Mouse (Mus musculus): ENCODE results near the gene Alox5ap.

The Alox5ap gene

DNA sequence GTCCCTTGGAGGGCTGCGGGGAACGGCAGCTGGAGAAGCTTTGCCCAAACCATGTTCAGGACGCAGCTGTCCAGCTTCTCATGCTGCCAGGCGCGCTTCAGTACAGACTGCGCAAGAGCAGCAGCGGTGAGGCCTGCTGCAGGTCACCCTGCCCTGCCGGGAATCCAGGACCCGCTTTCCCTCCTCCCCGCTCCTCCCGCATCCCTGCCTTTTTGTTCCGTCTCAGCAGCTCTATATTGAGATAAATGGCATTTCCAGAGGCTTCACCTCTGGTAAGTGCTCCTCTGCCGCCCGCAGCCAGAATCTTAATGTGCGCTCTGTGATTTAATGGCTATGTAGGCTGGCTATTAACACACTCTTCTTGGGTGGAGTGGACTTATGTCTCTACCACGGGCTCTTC lies 5.5 kb upstream of the Alox5ap start:
- DNase-seq (ENCODE audit: low read depth, low spot score), result no peak

DNA sequence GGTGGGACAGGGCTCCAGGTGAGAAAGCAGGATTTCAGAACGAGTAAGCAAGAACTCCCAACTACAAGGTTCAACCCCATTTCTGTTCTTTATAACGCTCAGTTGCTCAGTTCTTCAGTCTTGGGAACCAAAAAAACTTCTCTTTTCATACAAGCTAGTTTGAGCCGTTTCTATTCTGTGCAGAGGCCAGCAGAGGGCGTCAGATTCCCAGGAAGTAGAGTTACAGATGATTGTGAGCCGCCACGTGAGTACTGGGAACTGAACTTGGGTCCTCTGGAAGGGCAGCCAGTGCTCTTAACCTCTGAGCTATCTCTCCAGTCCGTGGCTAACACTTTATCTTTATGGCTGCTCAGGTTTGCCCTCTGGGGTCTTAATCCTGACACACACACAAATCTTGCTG lies 3.1 kb upstream of the Alox5ap start:
- no peak for DNase-seq (ENCODE audit: low read depth, low spot score)

DNA sequence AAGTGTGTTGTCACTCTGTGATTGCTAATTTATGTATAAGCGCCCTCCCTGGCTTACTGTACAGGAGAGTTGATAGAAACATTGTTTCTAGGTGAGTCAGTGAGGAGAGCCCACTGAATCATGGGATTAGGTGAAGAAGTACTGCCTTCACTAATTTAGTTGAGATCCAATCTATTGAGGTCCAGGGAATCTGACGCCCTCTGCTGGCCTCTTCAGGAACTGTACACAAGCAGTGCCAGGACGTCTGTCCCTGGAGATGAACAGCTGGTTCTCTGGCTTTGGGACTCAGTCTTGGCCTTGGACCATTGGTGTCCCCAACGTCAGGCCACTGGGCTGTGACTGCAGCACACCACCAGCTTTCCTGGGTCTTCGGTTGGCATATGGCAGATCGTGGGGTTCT lies 2.7 kb upstream of the Alox5ap start:
- DNase-seq (ENCODE audit: low read depth, low spot score), result no peak

DNA sequence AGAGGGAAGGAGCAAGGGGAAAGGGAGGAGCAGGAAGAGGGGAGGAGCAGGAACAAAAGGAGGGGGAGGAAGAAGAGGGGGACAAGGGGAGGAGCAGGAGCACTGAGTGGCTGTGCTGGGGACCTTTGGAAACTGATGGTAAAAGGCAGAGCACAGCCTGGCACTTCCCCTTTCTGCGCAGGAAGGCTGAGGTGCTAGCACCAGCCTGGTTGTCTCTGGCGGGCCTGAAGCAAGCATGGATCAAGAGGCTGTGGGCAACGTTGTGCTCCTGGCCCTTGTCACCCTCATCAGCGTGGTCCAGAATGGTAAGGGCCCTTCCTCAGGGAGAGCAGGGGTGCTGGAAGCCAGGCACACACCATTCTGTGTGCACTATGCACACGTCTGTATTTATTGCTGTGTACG lies 312 bp downstream of the Alox5ap start:
- DNase-seq (ENCODE audit: low read depth, low spot score), result no peak

DNA sequence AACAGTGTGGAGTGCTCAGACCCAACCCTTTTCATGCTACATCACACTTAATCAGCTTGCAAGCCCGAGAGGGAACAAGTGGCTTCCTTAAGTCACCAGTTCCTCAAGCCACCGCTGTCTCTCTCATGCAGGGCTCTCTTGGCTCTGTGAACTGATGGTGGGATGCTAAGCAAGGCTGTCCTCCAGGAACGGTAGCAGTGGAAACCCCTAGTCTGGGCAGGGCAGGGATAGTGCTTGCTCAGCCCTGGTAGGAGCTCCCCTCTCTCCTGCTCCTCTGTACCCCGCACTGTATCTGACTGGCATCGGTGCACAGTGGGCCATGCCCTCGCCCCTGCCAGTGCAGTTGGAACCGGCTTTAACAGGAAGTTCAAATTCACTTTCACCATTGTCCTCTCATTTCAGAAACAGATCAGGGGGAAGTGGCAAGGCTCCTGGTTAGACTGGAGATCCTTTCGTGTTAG lies 2.2 kb downstream of the Alox5ap start:
- no peak for DNase-seq (ENCODE audit: low read depth, low spot score)

DNA sequence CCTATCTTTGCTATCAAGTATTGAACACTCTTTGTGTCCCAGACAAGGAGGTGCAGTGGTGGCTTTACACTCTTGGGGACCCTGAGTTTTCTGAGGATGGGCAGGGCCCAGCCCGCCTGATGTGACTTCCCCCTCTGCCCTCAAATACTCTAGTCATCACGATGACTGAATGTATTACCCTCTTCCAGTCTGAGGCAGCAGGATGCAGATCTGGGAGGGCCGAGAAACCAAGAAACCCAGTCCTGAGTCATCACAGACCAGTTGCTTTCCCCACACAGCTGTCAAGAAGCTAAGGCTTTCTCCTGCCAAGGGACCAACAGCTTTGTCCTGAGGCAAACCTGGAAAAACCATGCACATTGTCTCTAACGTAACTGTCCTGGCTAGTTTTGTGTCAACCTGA lies 2.9 kb downstream of the Alox5ap start:
- no peak for DNase-seq (ENCODE audit: low read depth, low spot score)

DNA sequence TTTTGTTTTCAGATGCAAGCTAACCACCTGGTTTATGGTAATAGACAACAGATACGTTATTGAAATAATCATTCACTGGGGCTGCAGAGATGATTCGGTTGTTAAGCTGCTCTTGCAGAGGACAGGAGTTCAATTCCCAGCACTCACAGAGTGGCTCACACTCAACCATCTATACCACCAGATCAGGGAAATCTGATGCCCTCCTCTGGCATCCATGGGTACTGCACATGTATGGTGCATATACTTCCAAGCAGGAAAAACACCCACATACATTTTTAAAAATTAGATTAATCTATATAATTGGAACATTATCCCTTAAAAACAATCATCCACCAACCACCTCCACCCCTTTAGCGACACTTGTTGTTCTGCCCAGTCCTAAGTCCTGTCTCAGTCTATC lies 6.7 kb downstream of the Alox5ap start:
- no peak for DNase-seq (ENCODE audit: low read depth, low spot score)

DNA sequence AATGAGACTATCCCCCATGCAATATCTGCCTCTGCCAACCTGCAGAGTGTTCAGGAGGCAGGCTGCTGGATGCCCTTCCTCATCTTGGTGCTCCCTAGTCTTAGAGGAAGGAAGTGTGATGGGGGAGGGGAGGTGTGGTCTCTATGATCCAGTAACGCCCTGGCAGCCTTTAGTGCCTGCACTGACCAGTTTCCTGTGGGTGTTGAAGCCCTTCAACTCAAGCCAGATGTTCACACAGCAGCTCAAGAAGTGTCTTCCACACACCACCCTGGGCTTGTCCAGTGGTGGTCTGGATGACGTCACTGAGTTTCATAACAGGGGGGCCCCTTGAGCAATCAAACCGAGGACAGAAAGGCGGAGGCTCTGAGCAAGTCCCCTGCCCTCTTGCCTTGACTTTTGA lies 8.0 kb downstream of the Alox5ap start:
- DNase-seq (ENCODE audit: low read depth, low spot score), result no peak

DNA sequence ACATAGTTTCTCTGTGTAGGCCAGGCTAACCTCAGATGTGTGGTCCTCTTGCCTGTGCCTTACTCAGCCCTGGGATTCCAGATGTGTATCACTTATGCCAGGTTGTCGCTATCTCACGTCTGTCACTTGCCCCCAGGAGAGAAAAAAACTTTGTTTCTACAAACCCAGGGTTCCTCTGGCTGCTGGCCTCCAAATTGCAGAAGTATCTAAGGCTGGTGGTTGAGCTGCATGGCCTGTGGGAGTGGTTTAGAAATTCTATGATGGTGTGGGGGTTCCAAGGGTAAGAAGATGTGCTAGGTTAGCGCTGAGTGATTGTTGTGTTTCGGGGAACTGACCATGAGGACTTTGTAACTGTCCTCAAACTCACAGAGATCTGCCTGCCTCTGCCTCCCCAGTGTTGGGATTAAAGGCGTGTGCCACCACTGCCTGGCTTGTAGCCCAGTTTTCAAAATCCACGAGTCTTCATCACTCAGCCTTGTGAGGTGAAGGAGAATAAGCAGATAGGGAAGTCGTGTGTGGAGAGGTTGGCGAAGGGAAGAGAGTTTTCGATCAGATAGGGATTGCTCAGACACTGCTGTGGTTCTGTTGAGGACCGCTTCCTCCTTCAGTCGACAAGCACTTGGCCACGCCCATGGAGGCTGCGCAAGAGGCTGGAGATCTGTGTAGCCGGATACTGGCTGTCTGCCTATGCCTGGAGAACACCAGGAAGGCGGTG lies 10.0 kb downstream of the Alox5ap start:
- DNase-seq (ENCODE audit: low read depth, low spot score), result no peak

DNA sequence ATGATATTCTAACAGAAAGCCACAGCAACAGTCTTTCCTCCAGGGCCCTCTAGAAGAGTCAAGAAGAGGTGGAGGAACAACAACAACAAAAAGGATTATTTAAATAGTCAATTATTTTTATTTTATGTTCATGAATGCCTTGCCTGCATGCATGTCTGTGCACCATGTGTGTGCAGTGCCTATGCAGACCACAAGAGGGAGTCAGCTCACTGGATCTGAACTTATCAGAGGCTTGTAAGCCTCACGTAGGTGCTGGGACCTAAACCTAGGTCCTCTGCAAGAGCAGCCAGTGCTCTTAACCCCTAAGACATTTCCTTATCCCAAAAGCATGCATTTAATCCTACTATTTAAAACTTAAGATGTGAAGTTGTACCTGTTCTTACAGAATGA lies 10.5 kb downstream of the Alox5ap start:
- DNase-seq (ENCODE audit: low read depth, low spot score), result no peak

DNA sequence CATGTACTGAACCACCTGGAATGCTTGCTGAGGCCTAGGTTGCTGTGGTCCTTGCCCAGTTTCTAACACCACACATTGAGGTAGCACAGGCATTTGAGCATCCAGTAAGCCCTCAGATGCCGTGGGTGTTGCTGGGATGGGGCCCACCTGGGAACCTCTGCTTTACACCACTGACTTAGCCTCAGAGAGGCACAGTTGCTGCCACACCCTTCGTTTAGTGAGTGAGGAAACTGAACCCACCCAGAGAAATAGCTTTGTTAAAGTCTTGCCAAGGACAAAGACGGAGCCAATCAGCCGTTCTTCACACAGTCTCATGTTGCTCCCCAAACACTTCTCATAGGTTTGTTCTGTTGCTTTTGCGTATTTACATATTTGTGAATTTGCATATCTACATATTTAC lies 13.0 kb downstream of the Alox5ap start:
- DNase-seq (ENCODE audit: low read depth, low spot score), result no peak

DNA sequence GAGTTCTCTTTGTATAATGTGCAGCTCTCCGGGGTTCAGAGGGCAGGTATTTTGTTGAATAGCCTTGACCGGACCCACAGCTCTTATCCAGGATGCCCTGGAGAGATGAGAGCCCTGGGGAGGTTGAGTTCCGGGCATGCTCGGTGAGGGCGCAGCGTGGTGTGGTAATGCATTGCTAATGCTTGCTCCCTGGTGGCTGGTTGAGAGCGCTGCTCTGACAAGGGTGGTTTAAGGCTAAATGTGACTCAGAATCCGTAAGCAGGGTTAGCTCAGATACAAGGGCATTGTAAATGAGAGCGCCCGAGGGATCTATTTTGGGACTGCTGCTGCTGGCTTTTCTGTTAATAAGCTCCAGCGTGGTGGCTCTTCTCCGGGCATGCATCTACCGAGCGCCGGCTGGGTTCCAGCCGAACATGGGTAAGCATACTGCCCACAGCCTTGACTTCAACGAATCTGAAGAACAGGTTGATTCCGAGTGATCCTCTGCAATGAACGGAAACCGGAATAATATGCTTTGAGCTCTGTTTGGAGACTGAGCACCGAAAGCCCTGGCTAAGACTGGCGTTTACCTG lies 14.8 kb downstream of the Alox5ap start:
- DNase-seq (ENCODE audit: low read depth, low spot score), result peak; percentile 80

DNA sequence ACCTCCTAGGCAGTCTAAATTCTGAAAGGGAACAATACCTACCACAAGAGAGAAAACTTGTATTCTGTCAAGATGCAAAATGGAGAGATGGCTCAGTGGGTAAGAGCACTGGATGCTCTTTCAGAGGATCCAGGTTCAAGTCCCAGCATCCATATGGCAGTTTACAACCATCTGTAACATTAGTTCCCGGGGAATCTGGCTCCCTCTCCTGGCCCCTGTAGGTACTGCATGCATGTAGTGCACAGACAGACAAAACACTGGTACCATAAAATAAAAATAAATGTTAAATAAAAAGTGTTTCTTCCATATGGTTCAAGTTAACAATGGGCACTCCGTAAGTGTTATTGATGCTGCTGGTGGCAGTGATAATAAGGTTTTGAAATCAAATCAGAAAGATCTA lies 18.4 kb downstream of the Alox5ap start:
- DNase-seq (ENCODE audit: low read depth, low spot score), result no peak

DNA sequence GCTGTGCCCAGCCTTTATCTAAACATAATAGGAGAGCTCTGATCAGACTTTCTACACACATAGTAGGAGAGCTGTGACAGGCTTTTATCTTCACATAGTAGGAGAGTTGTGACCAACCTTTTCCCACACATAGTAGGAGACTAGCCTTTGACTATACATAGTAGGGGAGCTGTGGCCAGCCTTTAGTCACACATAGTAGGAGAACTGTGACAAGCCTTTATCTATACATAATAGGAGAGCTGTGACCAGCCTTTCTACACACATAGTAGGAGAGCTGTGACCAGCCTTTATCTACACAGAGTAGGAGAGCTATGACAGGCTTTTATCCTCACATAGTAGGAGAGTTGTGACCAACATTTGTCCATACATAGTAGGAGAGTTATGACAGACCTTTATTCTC lies 19.3 kb downstream of the Alox5ap start:
- no peak for DNase-seq (ENCODE audit: low read depth, low spot score)

DNA sequence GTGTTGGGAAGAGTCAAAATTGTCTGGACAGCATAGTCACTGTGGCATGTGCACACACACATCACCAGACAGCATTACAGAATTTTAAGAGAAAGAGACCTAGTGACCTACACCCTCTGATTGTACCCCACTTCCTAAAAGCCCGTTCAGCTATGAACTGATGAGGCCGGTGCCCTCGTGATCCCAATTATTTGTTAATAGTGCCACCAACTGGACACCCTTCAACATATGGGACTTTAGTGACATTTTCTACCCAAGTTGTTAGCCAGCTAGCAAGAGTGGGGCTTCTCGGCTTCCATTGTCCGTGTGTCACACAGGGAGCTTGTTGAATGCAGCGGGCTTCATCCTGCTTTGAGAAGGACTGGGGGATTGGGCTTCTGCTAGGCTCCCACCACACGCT lies 21.5 kb downstream of the Alox5ap start:
- no peak for DNase-seq (ENCODE audit: low read depth, low spot score)

DNA sequence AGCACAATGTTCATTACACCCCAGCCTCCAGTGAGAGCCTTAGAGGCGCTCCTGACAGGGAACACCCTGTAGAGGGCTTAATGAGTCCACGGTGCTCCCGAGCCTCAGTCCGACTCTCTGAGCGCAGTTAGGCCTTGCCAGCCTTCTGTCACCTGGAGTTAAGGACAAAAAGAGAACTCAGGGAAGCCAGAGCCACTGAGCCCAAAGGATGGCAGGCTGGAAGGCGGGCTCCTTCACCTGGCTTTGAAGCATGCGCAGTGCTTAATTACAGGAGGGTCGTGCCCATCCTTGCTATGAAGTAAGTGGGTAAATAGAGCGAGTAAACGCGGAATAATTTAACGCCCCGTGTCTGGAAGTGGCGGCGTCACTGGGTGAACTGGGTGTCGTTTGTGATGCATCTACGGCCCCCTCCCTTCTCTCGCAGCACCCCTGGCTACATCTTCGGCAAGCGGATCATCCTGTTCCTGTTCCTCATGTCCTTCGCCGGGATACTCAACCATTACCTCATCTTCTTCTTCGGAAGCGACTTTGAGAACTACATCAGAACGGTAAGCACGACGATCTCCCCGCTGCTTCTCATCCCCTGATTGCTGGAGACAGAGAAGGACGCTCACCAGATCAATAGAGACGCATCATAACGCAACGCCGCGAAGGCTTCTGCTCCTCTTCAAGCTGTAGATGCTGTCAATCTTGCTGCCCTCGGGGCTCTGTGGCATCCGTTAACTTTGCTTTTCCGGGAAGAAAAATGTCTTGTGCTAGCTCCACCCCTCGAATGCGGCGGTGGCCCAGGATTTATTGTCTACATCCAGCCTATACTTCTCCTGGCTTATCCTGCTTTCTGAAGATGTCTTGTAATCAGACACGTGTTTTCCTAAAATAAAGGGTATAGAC lies 22.8 kb downstream of the Alox5ap start:
- DNase-seq (ENCODE audit: low read depth, low spot score), result no peak

DNA sequence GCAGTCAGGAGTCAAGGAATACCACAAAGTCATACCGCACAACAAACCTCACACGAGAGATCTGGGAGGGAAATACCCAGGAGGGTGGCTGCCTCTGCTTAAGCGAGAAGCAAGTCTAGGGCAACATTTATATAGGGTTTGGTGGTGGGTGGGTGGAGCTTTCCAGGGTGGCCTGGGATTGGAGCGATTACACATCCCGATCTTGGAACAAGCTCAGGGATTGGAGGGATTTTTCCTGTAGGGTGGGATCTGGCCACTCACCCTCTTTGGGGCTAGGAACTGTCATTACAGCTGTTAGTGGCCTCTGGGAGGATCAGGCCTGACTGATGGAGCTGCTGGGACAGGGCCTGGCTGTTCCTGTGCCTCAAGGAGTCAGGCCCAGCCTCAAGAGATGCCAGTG lies 26.7 kb downstream of the Alox5ap start:
- DNase-seq (ENCODE audit: low read depth, low spot score), result no peak

DNA sequence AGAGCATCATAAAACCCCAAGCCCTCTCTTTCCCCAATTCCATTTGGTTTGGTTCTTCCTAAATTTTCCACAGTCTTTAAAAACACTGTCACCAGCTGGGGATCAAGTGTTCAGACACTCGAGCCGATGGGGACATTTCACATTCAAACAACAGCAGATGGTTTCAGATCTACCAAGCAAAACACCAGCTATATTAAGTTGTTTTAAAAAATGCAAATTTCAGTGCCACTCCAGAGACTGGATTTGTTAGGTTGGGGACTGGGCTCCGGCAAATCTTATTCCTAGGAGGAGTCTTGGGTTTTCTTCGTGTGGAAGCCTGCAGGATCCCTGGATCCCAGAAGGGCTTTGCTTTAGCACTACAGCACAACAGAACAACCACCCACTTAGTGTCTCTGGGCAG lies 28.5 kb downstream of the Alox5ap start:
- no peak for DNase-seq (ENCODE audit: low read depth, low spot score)

DNA sequence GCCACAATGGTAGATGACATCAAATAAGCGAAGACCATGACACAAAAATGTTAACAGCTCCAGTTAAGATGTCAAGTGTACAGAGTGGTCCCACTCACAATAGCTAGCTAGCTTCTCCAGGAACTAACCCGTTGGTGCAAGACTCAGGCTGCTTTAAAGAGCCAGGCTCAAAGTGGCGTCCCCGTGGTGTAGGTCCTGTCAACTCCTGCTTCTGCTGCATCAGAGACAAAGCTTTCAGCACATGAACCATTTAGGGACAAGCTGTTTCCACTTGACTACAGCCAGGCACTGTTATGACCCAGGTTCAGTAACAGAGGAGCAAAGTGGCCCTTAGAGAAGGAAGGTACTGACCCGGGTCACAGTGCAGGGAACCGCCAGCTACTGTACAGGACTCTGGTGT lies 32.2 kb downstream of the Alox5ap start:
- DNase-seq (ENCODE audit: low read depth, low spot score), result no peak

DNA sequence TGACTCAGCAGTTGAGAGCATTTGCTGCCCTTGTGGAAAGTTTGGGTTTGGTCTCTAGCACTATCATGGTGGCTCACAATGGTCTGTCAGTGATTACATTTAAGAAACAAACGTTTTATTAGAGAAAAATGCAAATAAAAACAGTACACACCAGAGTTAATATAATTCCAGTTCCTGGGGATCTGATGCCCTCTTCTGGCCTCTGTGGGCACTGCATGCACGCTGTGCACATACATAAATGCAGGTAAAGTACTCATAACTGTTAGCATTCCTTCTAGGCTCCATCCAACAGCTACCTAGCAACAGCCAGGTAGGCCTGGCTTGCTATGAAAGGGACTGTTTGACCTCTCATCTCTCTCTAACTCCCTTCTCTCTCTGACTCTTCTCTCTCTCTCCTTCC lies 32.9 kb downstream of the Alox5ap start:
- no peak for DNase-seq (ENCODE audit: low read depth, low spot score)

DNA sequence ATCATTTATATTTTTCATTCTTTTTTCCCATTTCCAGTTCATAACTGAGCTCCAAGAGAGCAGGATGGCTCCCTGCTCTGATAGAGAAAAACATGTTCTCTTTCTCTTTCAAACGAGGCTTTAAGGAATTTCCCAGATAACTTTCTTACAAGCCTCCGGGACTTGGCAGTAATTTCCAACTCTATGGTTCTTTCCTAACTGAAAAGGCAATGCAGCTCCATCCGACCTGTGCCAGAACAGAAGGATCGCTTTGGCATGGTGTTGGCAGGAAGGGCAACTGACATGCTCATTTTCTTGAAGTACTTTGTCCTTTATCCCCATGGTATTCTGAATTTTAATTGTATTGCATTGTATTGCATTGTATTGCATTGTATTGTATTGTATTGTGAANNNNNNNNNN lies 33.7 kb downstream of the Alox5ap start:
- no peak for DNase-seq (ENCODE audit: low read depth, low spot score)

DNA sequence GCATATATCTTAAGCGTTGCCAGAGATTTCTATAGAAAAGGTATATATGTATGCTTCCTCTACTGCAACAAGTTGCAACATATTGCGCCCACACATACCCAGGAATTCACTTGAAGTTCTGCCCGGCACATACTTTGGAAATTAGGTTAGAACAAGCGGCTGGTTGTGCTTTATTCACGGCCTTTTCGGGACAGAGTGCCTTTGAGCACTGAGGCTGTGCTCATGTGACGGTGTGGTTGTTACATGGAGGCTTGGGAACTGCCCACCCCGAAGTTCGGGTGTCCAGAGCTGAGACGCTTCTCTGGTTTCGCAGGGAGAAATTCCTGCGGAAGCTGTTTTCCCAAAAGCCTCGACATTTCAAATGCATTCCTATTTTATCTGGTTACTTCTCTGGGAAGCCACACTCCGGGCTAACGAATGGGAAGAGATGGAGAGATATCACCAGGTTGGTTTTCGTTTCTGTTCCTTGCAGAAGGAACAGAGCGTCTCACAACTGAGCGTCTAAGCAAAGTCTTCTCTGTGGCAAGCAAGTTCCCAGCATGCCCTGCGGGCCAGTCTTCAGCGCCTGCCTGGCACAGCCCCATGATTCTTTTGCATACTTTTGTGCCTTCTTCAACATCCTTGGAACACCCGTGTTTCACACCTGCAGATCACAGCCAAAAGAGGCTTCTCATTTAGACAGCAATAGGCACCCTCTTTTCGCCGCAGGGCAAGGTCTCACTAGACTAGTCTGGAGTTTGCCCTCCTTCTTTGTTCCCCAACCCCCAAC lies 48.5 kb downstream of the Alox5ap start:
- DNase-seq (ENCODE audit: low read depth, low spot score), result no peak

Data from retina, adult 2 months (tissue).